Mouse (Mus musculus): ENCODE results near the gene Mfap1b. TPM values are rescaled to one million over a fixed set of nuclear protein-coding genes. Genes with fewer than 3 reads are reported as not detected.
"Not testable (repeated sequence)": the region's sequence is repeated elsewhere in the genome, so short reads cannot be mapped to it uniquely, and the experiment has no call there.

The Mfap1b gene
- not detected in 2 replicates for polyA plus RNA-seq (2012; ENCODE audit: insufficient read depth, insufficient read length, low replicate concordance, missing spikeins)

DNA sequence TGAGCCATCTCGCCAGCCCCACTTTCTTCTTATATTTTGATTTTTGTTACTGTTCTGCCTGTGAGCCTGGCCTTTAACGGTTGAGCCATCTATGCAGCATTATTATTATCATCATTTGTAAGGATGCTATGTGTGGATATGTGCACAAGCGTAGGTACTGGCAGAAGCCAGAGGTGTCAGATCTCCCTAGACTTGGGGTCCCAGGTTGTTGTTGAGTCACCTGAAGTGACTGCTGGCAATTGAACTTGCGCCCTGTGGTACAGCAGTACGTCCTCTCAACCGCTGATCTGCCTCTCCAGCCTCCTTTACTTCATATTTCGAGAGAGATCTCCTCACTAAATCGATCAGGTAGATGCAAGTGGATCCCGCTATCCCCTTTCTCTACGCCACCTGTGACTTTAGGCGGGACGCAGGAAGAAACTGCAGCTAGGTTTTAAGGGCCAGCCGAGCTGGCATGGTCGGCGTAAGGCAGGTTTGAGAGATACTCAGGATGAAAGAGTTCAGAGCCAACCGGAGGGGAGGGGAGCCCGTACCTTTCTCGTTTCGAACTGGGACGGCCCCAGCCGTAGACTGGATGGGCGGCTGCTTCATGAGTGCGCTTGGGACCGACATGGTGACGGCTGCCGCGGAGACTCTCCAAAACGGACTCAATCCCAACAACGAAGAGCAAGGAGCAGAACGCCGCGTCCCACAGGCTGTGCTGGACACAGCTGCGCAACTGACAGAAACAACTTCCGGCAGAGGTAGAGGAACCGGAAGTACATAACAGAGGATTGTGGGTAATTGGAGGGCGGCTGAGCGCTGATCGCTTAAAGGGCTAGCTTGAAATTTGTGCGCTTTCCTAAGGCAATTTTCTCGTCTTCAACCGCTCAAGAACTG is at the start of gene Mfap1b:
TSS of gene Mfap1b (minus strand) at position 767 of the 879 bp plus-strand sequence.
- H3K4me3 ChIP-seq (ENCODE audit: insufficient read depth, low read depth, low read length): peak within 1 kb of the TSS; percentile 70
- TF ChIP-seq POLR2A (IDR thresholded peaks at IDR 0.05; ENCODE audit: insufficient read depth, low read depth, low read length): peak; percentile 59
- not testable (repeated sequence) for H3K4me1 ChIP-seq (ENCODE audit: control insufficient read depth, insufficient read depth, low read length)
- H3K27ac ChIP-seq (ENCODE audit: insufficient read depth, low read depth, low read length): peak within 1 kb of the TSS; percentile 8; the same call in 1 of the 2 replicates
- 5% methylated on average over 40 of the region's 41 CpGs for WGBS

DNA sequence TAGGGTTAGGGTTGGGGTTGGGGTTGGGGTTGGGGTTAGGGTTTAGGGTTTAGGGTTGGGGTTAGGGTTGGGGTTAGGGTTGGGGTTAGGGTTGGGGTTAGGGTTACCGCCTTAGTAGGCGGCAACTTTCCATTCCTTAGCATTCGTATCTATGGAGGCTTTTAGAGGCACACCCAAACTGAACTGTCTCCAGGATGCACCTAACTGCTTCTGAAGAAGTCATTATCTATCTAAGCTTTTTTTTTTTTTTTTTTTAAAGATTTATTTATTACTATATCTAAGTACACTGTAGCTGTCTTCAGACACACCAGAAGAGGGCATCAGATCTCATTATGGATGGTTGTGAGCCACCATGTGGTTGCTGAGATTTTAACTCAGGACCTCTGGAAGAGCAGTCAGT is 49.0 kb upstream of the Mfap1b start:
- H3K27ac ChIP-seq (ENCODE audit: insufficient read depth, low read depth, low read length); H3K4me1 ChIP-seq (ENCODE audit: control insufficient read depth, insufficient read depth, low read length); H3K4me3 ChIP-seq (ENCODE audit: insufficient read depth, low read depth, low read length): not testable (repeated sequence)
- WGBS: 96% methylated on average over 3 of the region's 3 CpGs

DNA sequence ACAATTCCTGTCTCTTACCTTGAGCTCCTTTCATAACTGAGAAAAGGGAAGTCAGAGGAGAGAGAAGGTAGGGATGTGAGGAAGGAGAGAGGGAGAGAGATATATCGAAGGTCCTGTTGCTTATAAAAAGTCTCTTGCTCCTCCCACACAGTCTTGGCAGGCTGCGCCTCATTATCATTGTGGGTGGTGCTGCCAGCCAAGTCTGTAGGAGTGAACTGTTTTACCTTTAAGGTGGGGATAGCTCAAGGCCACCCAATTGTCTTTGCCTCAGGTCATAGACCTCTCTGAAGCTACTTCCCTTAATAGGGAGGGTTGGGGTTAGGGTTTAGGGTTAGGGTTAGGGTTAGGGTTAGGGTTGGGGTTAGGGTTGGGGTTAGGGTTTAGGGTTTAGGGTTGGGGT is 48.1 kb upstream of the Mfap1b start:
- Histone ChIP-seq H3K27ac (ENCODE audit: insufficient read depth, low read depth, low read length) (no peak overlapping the region), H3K4me1 (ENCODE audit: control insufficient read depth, insufficient read depth, low read length) (no peaks in the 10 kb centered on the region), H3K4me3 (ENCODE audit: insufficient read depth, low read depth, low read length) (no peak overlapping the region)
- 71% methylated on average over 2 of the region's 2 CpGs for WGBS
- no peak for TF ChIP-seq CTCF (IDR thresholded peaks at IDR 0.05; ENCODE audit: insufficient read depth, low read depth, low read length)
- no peak for TF ChIP-seq POLR2A (IDR thresholded peaks at IDR 0.05; ENCODE audit: insufficient read depth, low read depth, low read length)

DNA sequence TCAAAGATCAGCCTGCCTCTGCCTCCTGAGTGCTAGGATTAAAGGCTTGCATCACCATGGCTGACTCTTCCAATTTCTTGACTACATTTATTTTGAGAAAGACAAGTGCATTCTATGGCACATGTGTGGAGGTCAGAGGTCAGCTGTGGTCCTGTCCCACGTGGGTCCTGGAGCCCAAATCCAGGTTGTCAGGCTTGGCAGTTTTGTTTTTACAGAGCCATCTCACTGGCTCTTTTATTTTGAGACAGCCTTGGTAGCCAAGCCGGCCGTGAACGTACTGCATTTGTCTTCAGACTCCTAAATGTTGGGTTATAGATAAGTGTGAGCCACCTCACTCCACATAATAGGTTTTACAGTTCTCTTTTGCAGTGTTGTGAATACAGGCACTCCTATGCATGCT is 44.8 kb upstream of the Mfap1b start:
- not testable (repeated sequence) for H3K27ac ChIP-seq (ENCODE audit: insufficient read depth, low read depth, low read length); H3K4me1 ChIP-seq (ENCODE audit: control insufficient read depth, insufficient read depth, low read length); H3K4me3 ChIP-seq (ENCODE audit: insufficient read depth, low read depth, low read length)
- WGBS: 95% methylated on average over 4 of the region's 4 CpGs

DNA sequence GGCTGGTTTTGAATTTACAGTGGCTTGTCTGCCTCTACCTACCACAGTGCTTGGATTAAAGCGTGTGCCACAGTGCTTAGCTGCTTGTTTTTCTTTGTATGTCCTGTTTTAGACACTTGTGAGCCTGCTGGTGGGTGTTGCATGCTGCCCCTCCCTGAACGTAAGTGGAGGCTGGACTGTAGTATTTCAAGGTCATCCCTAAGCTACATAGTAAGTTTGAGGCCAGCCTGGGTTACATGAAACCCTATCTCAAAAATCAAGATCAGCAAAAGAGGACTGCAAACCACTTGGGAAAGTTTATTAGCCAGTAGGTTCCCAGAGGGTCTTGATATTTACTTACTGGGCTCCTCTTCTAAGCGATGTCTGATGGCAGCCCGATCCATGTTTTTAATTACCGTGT is 44.2 kb upstream of the Mfap1b start:
- Histone ChIP-seq H3K4me3 (ENCODE audit: insufficient read depth, low read depth, low read length) (no peak overlapping the region), H3K27ac (ENCODE audit: insufficient read depth, low read depth, low read length) (no peak overlapping the region), H3K4me1 (ENCODE audit: control insufficient read depth, insufficient read depth, low read length) (no peaks in the 10 kb centered on the region)
- no peak for TF ChIP-seq POLR2A (IDR thresholded peaks at IDR 0.05; ENCODE audit: insufficient read depth, low read depth, low read length)
- TF ChIP-seq CTCF (IDR thresholded peaks at IDR 0.05; ENCODE audit: insufficient read depth, low read depth, low read length): no peak
- 94% methylated on average over 5 of the region's 5 CpGs for WGBS

DNA sequence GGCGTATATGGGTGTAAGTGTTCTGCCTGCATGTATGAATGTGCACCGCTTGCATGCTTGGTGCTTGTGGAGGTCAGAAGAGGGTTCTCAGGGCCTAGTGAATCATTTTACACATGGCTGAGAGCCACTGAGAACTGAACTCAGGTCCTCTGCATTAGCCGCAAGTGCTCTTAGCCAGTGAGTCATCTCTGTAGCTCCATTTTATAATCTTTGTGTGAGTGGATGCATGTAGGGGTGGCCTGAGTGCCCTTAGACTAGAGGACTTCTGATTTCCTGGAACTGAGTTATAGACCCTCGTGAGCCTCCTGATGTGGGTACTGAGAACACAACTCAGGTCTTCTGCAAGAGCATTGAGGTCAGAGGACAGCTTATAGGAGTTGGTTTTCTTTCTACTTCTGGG is 40.3 kb upstream of the Mfap1b start:
- Histone ChIP-seq H3K4me3 (ENCODE audit: insufficient read depth, low read depth, low read length) (no peak overlapping the region), H3K4me1 (ENCODE audit: control insufficient read depth, insufficient read depth, low read length) (peaks cover 5% of the 10 kb centered on the region), H3K27ac (ENCODE audit: insufficient read depth, low read depth, low read length) (no peak overlapping the region)
- WGBS: 97% methylated on average over 4 of the region's 4 CpGs
- TF ChIP-seq CTCF (IDR thresholded peaks at IDR 0.05; ENCODE audit: insufficient read depth, low read depth, low read length): no peak
- TF ChIP-seq POLR2A (IDR thresholded peaks at IDR 0.05; ENCODE audit: insufficient read depth, low read depth, low read length): no peak

DNA sequence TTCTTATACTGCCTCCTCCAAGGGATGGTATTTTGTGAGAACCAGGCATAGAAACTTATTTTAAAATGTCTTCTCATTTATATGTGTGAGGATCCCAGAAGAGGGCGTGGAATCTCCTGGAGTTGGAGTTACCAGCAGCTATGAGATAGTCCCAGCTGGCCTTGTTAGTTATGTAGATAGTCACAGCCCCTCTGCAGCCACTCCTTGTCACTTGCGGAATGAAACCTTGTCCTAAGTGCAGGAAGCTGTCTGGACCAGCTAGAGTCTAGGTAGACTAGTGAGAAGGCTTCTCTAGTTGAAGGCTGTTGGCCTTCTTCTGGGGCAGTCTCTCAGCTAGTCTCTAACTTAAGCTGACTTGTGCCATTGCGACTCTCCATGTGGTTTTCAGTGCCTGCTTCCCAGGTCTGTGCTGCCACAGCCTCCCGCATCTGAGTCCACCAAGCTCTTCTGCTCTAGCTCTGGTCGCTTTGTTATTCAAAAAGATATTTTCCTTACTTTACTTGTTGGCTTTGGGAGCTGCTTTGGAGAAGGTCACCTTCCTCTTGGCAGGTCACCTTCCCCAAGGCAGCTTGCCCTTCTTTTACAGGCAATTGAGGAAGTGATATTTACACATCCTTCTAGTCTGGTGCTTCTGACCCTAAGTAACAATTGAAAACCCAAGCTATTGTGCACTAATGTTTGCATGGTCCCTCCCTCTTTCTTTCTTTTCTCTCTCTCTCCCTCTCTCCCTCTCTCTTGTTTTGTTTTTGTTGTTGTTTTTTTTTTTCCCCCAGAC is 39.3 kb upstream of the Mfap1b start:
- H3K4me1 ChIP-seq (ENCODE audit: control insufficient read depth, insufficient read depth, low read length); H3K4me3 ChIP-seq (ENCODE audit: insufficient read depth, low read depth, low read length); H3K27ac ChIP-seq (ENCODE audit: insufficient read depth, low read depth, low read length): not testable (repeated sequence)
- 99% methylated on average over 5 of the region's 5 CpGs for WGBS

DNA sequence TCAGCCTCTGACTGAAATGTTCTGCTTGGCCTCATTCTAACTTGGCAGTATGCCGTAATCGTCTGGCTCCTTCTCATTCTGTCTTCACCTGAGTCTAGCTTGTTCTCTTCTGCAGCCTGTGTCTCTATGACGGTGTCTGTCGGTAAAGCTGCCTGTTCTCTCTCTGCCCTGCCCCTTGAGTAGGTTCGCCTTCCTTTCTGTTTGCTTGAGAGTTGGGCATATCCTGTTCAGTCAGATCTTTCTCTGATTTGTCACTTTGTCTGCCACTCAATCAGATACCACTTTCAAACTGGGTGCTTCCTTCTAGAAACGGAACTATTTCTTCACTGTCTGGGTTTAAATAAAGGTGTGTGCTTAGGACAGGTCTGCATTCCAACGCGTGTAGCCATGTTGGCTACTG is 37.5 kb upstream of the Mfap1b start:
- WGBS: 93% methylated on average over 8 of the region's 8 CpGs
- TF ChIP-seq POLR2A (IDR thresholded peaks at IDR 0.05; ENCODE audit: insufficient read depth, low read depth, low read length): no peak
- TF ChIP-seq CTCF (IDR thresholded peaks at IDR 0.05; ENCODE audit: insufficient read depth, low read depth, low read length): no peak
- Histone ChIP-seq H3K4me1 (ENCODE audit: control insufficient read depth, insufficient read depth, low read length) (peaks cover 5% of the 10 kb centered on the region), H3K4me3 (ENCODE audit: insufficient read depth, low read depth, low read length) (no peak overlapping the region), H3K27ac (ENCODE audit: insufficient read depth, low read depth, low read length) (no peak overlapping the region)

DNA sequence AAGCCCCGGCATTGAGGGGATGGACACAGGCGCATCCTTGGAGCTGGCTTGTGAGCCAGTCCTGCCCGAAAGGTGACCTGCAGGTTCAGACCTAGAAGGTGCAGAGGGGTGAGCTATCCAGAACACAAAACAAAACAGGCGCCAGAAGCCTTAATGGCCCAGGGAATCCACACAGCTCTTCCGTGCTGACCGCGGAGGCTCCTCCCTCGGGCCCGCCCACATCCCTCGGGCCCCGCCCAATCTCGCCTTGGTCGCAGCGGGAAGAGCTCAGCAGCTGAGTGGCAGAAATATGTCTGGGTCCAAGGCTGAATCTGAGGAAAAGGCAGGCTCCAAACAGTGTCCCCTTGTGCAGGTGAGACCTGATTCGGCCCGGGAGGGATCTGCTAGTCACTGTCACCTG is 35.7 kb upstream of the Mfap1b start:
- H3K4me3 ChIP-seq (ENCODE audit: insufficient read depth, low read depth, low read length): peak overlapping the region; percentile 40
- H3K4me1 ChIP-seq (ENCODE audit: control insufficient read depth, insufficient read depth, low read length): peaks cover 5% of the 10 kb centered on the region
- no peak overlapping the region for H3K27ac ChIP-seq (ENCODE audit: insufficient read depth, low read depth, low read length)
- TF ChIP-seq CTCF (IDR thresholded peaks at IDR 0.05; ENCODE audit: insufficient read depth, low read depth, low read length): no peak
- TF ChIP-seq POLR2A (IDR thresholded peaks at IDR 0.05; ENCODE audit: insufficient read depth, low read depth, low read length): no peak
- WGBS: 18% methylated on average over 16 of the region's 16 CpGs

All from olfactory bulb, adult 2 months (tissue).